Mouse (Mus musculus): ENCODE measurements at regions not wholly inside any gene's neighbourhood (a gene's known extent, or its start where the extent isn't known, plus 50 kb on each side); places are given as distances from the start of the nearest gene placed in this dataset.

DNA sequence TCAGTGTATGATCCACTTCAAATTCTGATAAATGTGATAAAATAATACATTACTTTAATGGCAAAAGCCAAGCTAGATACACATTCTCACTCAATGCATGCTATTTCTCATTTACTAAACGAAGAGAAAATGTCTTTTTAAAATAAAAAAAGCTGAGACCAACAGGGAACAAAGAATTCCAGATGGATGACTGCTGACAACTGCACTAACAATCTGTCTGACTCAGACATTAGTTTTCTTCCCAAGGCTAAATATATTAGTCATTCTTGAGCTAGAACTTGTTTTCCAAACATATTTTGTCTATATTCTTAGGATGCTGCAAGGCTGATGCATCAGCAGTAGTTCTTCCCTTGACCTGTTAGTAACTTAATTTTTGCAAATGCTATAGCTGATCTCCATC, 1008.2 kb downstream of the Sis start:
- Histone ChIP-seq H3K4me3 (replicated peaks; ENCODE audit: low read depth, low read length) (no peak overlapping the region), H3K27me3 (ENCODE audit: control insufficient read depth, insufficient read depth, low read length) (no peaks in the 10 kb centered on the region), H3K36me3 (ENCODE audit: control insufficient read depth, insufficient read depth, low read length) (no peaks in the 10 kb centered on the region), H3K4me2 (ENCODE audit: low read length) (no peak overlapping the region), H3K9ac (replicated peaks; ENCODE audit: low read length) (no peak overlapping the region), H3K4me1 (ENCODE audit: control insufficient read depth, insufficient read depth, low read length) (no peaks in the 10 kb centered on the region), H3K9me3 (ENCODE audit: control insufficient read depth, low read length) (no peaks in the 10 kb centered on the region), H3K27ac (replicated peaks; ENCODE audit: low read depth, low read length) (no peak overlapping the region)
- DNase-seq: no peak
- WGBS: 62% methylated on average over 1 of the region's 1 CpGs
- ATAC-seq (ENCODE audit: low FRiP score, low TSS enrichment): no peak

DNA sequence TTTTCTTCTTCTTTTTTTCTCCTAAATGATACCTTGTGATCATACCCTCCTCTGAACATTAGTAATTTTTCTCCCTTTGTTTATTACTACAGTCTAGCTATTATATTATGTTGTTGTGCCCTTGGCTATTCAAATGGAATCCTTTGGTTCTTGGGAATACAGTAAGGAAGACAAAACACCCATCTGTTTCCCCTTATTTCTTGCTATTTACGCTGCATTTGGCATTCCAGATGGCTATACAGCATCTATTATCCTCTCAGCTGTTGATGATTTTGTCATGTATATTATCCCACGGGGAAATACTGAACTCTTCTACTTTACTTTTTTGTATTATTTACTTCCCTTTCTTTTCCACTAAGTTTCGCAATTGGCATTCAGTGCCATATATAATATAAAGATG, 1047.8 kb downstream of the Sis start:
- no peak overlapping the region for H3K9ac ChIP-seq (replicated peaks; ENCODE audit: low read length)
- no peak for ATAC-seq (ENCODE audit: low FRiP score, low TSS enrichment)
- no peak overlapping the region for H3K4me2 ChIP-seq (ENCODE audit: low read length)
- H3K9me3 ChIP-seq (ENCODE audit: control insufficient read depth, low read length): no peaks in the 10 kb centered on the region
- H3K27ac ChIP-seq (replicated peaks; ENCODE audit: low read depth, low read length): no peak overlapping the region
- H3K27me3 ChIP-seq (ENCODE audit: control insufficient read depth, insufficient read depth, low read length): no peaks in the 10 kb centered on the region
- no peaks in the 10 kb centered on the region for H3K4me1 ChIP-seq (ENCODE audit: control insufficient read depth, insufficient read depth, low read length)
- WGBS: 66% methylated on average over 3 of the region's 3 CpGs
- H3K4me3 ChIP-seq (replicated peaks; ENCODE audit: low read depth, low read length): no peak overlapping the region
- H3K36me3 ChIP-seq (ENCODE audit: control insufficient read depth, insufficient read depth, low read length): no peaks in the 10 kb centered on the region
- peak; percentile 3 for DNase-seq

DNA sequence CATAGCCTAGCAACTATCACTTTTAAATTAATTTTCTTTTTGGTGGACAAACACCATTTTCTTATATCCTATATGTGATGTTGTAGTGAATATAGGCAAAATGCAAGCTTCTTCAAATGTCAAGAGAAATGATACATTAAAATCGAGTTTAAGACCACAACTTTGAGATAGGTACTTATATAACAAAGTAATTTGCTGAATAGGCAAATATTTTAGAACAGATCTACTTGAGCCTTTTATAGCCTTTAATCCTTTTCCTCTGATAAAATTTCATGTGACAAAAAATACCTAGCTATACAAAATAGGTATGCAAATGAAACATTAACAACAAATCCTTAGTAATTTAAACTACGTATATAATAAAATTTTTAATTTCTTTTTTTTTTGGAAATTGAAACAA, 1053.9 kb downstream of the Sis start:
- Histone ChIP-seq H3K9ac (replicated peaks; ENCODE audit: low read length) (no peak overlapping the region), H3K4me3 (replicated peaks; ENCODE audit: low read depth, low read length) (no peak overlapping the region), H3K27me3 (ENCODE audit: control insufficient read depth, insufficient read depth, low read length) (no peaks in the 10 kb centered on the region), H3K9me3 (ENCODE audit: control insufficient read depth, low read length) (no peaks in the 10 kb centered on the region), H3K4me1 (ENCODE audit: control insufficient read depth, insufficient read depth, low read length) (no peaks in the 10 kb centered on the region), H3K4me2 (ENCODE audit: low read length) (no peak overlapping the region), H3K36me3 (ENCODE audit: control insufficient read depth, insufficient read depth, low read length) (no peaks in the 10 kb centered on the region), H3K27ac (replicated peaks; ENCODE audit: low read depth, low read length) (no peak overlapping the region)
- DNase-seq (no peak), ATAC-seq (ENCODE audit: low FRiP score, low TSS enrichment) (no peak)
- WGBS: 90% methylated on average over 2 of the region's 2 CpGs

DNA sequence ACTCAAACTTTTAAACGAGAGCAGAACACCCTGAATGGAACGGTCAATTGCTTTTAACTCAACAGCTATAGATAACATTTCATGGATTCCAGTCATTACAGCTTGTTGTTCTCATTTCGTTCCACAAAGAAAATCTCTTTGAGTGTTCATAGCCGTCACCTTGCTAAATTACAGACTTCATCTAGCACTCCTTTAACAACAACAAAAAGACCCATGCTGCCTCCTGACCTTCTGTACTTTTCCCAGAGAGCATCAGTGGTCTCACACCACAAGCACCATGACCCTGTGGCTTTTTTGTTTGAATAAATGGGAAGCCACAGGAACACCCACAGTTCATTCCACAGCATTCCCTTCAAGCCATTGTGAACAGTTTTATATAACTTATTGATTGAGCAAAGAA, 1058.4 kb downstream of the Sis start:
- no peaks in the 10 kb centered on the region for H3K36me3 ChIP-seq (ENCODE audit: control insufficient read depth, insufficient read depth, low read length)
- no peak for DNase-seq
- H3K9ac ChIP-seq (replicated peaks; ENCODE audit: low read length): no peak overlapping the region
- ATAC-seq (ENCODE audit: low FRiP score, low TSS enrichment): no peak
- H3K27ac ChIP-seq (replicated peaks; ENCODE audit: low read depth, low read length): no peak overlapping the region
- no peak overlapping the region for H3K4me2 ChIP-seq (ENCODE audit: low read length)
- no peaks in the 10 kb centered on the region for H3K4me1 ChIP-seq (ENCODE audit: control insufficient read depth, insufficient read depth, low read length)
- no peak overlapping the region for H3K4me3 ChIP-seq (replicated peaks; ENCODE audit: low read depth, low read length)
- H3K27me3 ChIP-seq (ENCODE audit: control insufficient read depth, insufficient read depth, low read length): no peaks in the 10 kb centered on the region
- no peaks in the 10 kb centered on the region for H3K9me3 ChIP-seq (ENCODE audit: control insufficient read depth, low read length)
- 33% methylated on average over 4 of the region's 4 CpGs for WGBS

DNA sequence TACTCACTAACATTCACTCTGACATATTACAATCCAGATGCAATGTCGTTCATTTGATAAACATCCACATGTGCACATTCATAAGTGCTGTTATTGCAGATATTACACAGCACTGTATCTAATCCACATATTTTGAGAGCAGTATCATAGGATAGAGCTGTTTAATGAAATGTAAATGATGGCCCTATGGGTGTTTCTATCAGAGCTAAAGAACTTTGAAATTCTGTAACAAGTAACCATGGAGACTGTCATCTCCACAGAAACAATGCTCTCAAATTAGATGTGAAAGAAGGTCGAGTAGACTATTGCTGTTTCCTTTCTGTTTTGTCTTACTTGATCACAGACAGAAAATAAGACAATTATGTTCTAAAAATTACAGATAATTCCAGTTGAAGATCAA, 1103.0 kb downstream of the Sis start:
- DNase-seq (peak; percentile 26), ATAC-seq (ENCODE audit: low FRiP score, low TSS enrichment) (no peak; the same call in 1 of the 2 replicates)
- H3K4me2 ChIP-seq (ENCODE audit: low read length): no peak overlapping the region
- H3K4me1 ChIP-seq (ENCODE audit: control insufficient read depth, insufficient read depth, low read length): no peaks in the 10 kb centered on the region
- H3K9ac ChIP-seq (replicated peaks; ENCODE audit: low read length): no peak overlapping the region
- no peak overlapping the region for H3K27ac ChIP-seq (replicated peaks; ENCODE audit: low read depth, low read length)
- no peaks in the 10 kb centered on the region for H3K9me3 ChIP-seq (ENCODE audit: control insufficient read depth, low read length)
- H3K4me3 ChIP-seq (replicated peaks; ENCODE audit: low read depth, low read length): no peak overlapping the region
- H3K36me3 ChIP-seq (ENCODE audit: control insufficient read depth, insufficient read depth, low read length): no peaks in the 10 kb centered on the region
- H3K27me3 ChIP-seq (ENCODE audit: control insufficient read depth, insufficient read depth, low read length): no peaks in the 10 kb centered on the region
- 52% methylated on average over 2 of the region's 2 CpGs for WGBS

DNA sequence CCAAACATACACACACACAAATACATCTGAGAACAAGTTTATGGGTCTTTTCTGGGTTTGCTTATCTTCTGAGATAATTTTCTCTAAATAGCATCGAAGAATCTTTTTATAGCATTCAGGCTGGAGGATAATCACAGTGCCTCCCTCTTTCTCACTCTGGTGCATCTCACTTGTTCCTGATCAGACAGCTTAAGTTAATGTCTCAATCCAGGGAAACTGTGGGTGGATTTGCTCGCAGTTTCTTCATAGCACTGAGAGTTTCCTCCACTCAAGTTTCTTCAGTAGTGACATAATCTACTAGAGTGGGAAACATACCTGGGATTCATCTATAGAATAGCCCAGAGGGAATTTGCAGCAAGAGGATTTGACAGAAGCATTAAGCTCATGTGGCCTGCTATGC, 1131.6 kb downstream of the Sis start:
- Histone ChIP-seq H3K9me3 (ENCODE audit: control insufficient read depth, low read length) (no peaks in the 10 kb centered on the region), H3K4me2 (ENCODE audit: low read length) (no peak overlapping the region), H3K36me3 (ENCODE audit: control insufficient read depth, insufficient read depth, low read length) (no peaks in the 10 kb centered on the region), H3K9ac (replicated peaks; ENCODE audit: low read length) (no peak overlapping the region), H3K4me3 (replicated peaks; ENCODE audit: low read depth, low read length) (no peak overlapping the region), H3K4me1 (ENCODE audit: control insufficient read depth, insufficient read depth, low read length) (no peaks in the 10 kb centered on the region), H3K27ac (replicated peaks; ENCODE audit: low read depth, low read length) (no peak overlapping the region), H3K27me3 (ENCODE audit: control insufficient read depth, insufficient read depth, low read length) (no peaks in the 10 kb centered on the region)
- 63% methylated on average over 2 of the region's 2 CpGs for WGBS
- no peak for DNase-seq
- ATAC-seq (ENCODE audit: low FRiP score, low TSS enrichment): no peak
